7 mouse cellular contexts compared by ENCODE assay signal in the genomic region with DNA sequence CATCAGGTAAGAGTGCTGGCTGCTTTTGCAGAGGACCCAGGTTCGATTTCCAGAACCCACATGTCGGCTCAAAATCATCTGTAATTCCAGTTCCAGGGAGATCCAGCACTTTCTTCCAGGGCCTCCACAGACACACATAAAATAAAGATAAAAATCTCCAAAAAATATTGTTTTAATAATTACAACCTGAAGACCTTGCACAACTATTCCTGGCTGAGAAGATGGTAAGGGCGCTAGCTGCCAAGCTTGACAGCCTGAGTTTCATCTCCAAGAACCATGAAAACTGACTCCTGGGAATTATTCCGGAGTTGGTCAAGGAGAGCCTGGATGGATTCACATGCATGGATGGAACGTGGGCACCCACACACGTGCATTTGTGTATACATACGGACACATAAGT. TPM values are rescaled to one million over a fixed set of nuclear protein-coding genes. Genes with fewer than 3 reads are reported as not detected.
DNase-seq lines count a peak whose midpoint lies in the region; ATAC-seq and TF ChIP-seq lines count a peak whose summit lies in the region.

Gene Ckm (plus strand): TSS at position 301 of the 400 bp plus-strand sequence.

- ATAC-seq in G1E (ENCODE audit: extremely low read depth, insufficient number of reproducible peaks, low FRiP score, poor library complexity, severe bottlenecking): no peak
- no peak for ATAC-seq in heart, embryonic 15.5 days (replicated peaks; ENCODE audit: insufficient number of reproducible peaks, insufficient read depth, low FRiP score, low read depth)
- ATAC-seq in liver, embryonic 14.5 days (ENCODE audit: insufficient read depth): no peak
- ATAC-seq in inflammation-experienced regulatory T-cells, adult 6 months: no peak

- DNase-seq in G1E (ENCODE audit: low spot score): no peak
- DNase-seq in embryonic facial prominence, embryonic 10.5 days (ENCODE audit: low spot score): no peak
- no peak for DNase-seq in liver, embryonic 14.5 days (ENCODE audit: low read depth in 3 of 3, low spot score in 3 of 3)
- no peak for DNase-seq in spleen, postnatal 4 days (ENCODE audit: low spot score in 2 of 2)
- no peak for DNase-seq in ovary, postnatal 36 days (ENCODE audit: low spot score)

- H3K4me1 ChIP-seq in G1E (ENCODE audit: insufficient read depth, low read depth, low read length): peaks cover 34% of the 10 kb centered on the region
- peaks cover 20% of the 10 kb centered on the region for H3K4me1 ChIP-seq in embryonic facial prominence, embryonic 10.5 days
- peaks cover 27% of the 10 kb centered on the region for H3K4me1 ChIP-seq in heart, embryonic 15.5 days (replicated peaks)
- peaks cover 0 to 2% of the 10 kb centered on the region in 2 experiments; a peak in 1 of 4 replicates for H3K4me1 ChIP-seq in liver, embryonic 14.5 days (replicated peaks; ENCODE audit: control insufficient read depth in 2 of 2, insufficient read depth in 2 of 2, low read length in 1 of 2)

- no peaks in the 10 kb centered on the region for H3K36me3 ChIP-seq in G1E (replicated peaks)
- no peaks in the 10 kb centered on the region for H3K36me3 ChIP-seq in embryonic facial prominence, embryonic 10.5 days (replicated peaks)
- H3K36me3 ChIP-seq in heart, embryonic 15.5 days: no peaks in the 10 kb centered on the region
- H3K36me3 ChIP-seq in liver, embryonic 14.5 days (replicated peaks; ENCODE audit: control insufficient read depth, insufficient read depth, low read depth): no peaks in the 10 kb centered on the region

- peaks cover 43% of the 10 kb centered on the region for H3K27me3 ChIP-seq in G1E (ENCODE audit: insufficient read depth, low read length)
- peaks cover 76% of the 10 kb centered on the region for H3K27me3 ChIP-seq in embryonic facial prominence, embryonic 10.5 days (replicated peaks; ENCODE audit: low read depth, poor library complexity, severe bottlenecking)
- peaks cover 30% of the 10 kb centered on the region for H3K27me3 ChIP-seq in heart, embryonic 15.5 days
- H3K27me3 ChIP-seq in liver, embryonic 14.5 days (ENCODE audit: control insufficient read depth, insufficient read depth, low read length): peaks cover 34% of the 10 kb centered on the region

- H3K9me3 ChIP-seq in G1E (replicated peaks): peaks cover 5% of the 10 kb centered on the region
- H3K9me3 ChIP-seq in embryonic facial prominence, embryonic 10.5 days: peaks cover 9% of the 10 kb centered on the region
- no peaks in the 10 kb centered on the region for H3K9me3 ChIP-seq in heart, embryonic 15.5 days (replicated peaks)
- H3K9me3 ChIP-seq in liver, embryonic 14.5 days (ENCODE audit: control insufficient read depth, low read length): peaks cover 2% of the 10 kb centered on the region

- no peak for TF ChIP-seq EP300 in liver, embryonic 14.5 days (IDR thresholded peaks at IDR 0.05; ENCODE audit: low read depth)

- H3K4me3 ChIP-seq in G1E (ENCODE audit: low read depth, low read length): peak within 1 kb of the TSS; percentile 71
- H3K4me3 ChIP-seq in embryonic facial prominence, embryonic 10.5 days: peak within 1 kb of the TSS; percentile 78
- H3K4me3 ChIP-seq in heart, embryonic 15.5 days: peak within 1 kb of the TSS; percentile 70
- H3K4me3 ChIP-seq in liver, embryonic 14.5 days (ENCODE audit: insufficient read depth in 1 of 2, low read depth in 2 of 2, low read length in 2 of 2): peak within 1 kb of the TSS; percentile 24 to 48

- 49% methylated on average over 7 of the region's 7 CpGs for WGBS in embryonic facial prominence, embryonic 10.5 days
- WGBS in heart, embryonic 15.5 days: 53% methylated on average over 7 of the region's 7 CpGs
- WGBS in liver, embryonic 14.5 days (ENCODE audit: insufficient replicate concordance): 45% methylated on average over 7 of the region's 7 CpGs

- peak within 1 kb of the TSS; percentile 99 for H3K4me2 ChIP-seq in heart, embryonic 15.5 days
- H3K4me2 ChIP-seq in liver, embryonic 14.5 days (ENCODE audit: low read depth): peak within 1 kb of the TSS; percentile 83

- TF ChIP-seq CTCF in G1E (IDR thresholded peaks at IDR 0.05; ENCODE audit: low read depth, low read length): no peak
- no peak for TF ChIP-seq CTCF in liver, embryonic 14.5 days (IDR thresholded peaks at IDR 0.05; ENCODE audit: low read depth)

- H3K27ac ChIP-seq in embryonic facial prominence, embryonic 10.5 days (replicated peaks): peak within 1 kb of the TSS; percentile 63
- no peak within 1 kb of the TSS for H3K27ac ChIP-seq in heart, embryonic 15.5 days
- no peak within 1 kb of the TSS for H3K27ac ChIP-seq in liver, embryonic 14.5 days

- peak within 1 kb of the TSS; percentile 66 for H3K9ac ChIP-seq in heart, embryonic 15.5 days
- no peak within 1 kb of the TSS for H3K9ac ChIP-seq in liver, embryonic 14.5 days (replicated peaks)

RNA-seq across cellular contexts. Expression of gene Ckm, which starts in this region (rescaled TPM):
- total RNA-seq in G1E (2014; fragmentation: Nextera tagmentation): not detected in 2 replicates
- 0.05 and 0.12 TPM in 2 replicates for total RNA-seq in G1E (2017)
- polyA plus RNA-seq in G1E (2012): not detected in 2 replicates
- polyA plus RNA-seq in embryonic facial prominence, embryonic 10.5 days (2016; fragmentation: Nextera tagmentation; extraction: Ambion mirVana): 0.20 TPM in 1 of 2 replicates, not detected in the other
- 1,612 and 2,052 TPM in 2 replicates for polyA plus RNA-seq in heart, embryonic 15.5 days (2015; fragmentation: Nextera tagmentation; extraction: Ambion mirVana)
- polyA plus RNA-seq in liver, embryonic 14.5 days (2012; rRNA removed): 0.12 and 0.14 TPM in 2 replicates
- 0.11 and 0.19 TPM in 2 replicates for polyA plus RNA-seq in liver, embryonic 14.5 days (2014; fragmentation: Nextera tagmentation; extraction: Ambion mirVana)
- polyA plus RNA-seq in inflammation-experienced regulatory T-cells, adult 6 months (2017; shearing (Covaris generic)): under 1 TPM in 1 of 3 experiments, not detected in 2; 0.25 TPM

Comparison
In these comparisons a context has a peak if more than half of its experiments do, and no peak if none do; other contexts are left out.
1. RNA of gene Ckm (polyA plus RNA-seq): 1,612 to 2,052 TPM in heart, embryonic 15.5 days; 0.11 to 0.19 TPM in liver, embryonic 14.5 days, 0.25 TPM in inflammation-experienced regulatory T-cells, adult 6 months, not detected in G1E and 0.20 TPM in embryonic facial prominence, embryonic 10.5 days; every median in the first group is over 1,000 times any median in the second.
2. Peak in every context shown above with its lines, with median percentiles within 50 percentile points of each other: H3K4me3 ChIP-seq.